Mouse (Mus musculus): ENCODE measurements at regions not wholly inside any gene's neighbourhood (a gene's known extent, or its start where the extent isn't known, plus 50 kb on each side); places are given as distances from the start of the nearest gene placed in this dataset.

- DNase-seq (ENCODE audit: low spot score): no peak
Observed at GRCm38 (mm10) chrX:49387439-49387838, 76.3 kb upstream of the Arhgap36 start.

- peak; percentile 8 for DNase-seq (ENCODE audit: low spot score)
Observed at GRCm38 (mm10) chrX:49377067-49377466, 86.7 kb upstream of the Arhgap36 start.

- DNase-seq (ENCODE audit: low spot score): no peak
Observed at GRCm38 (mm10) chrX:49370384-49370783, 82.3 kb upstream of the Enox2 start.

GRCm38 (mm10) chrX:49369404-49369803, 81.3 kb upstream of the Enox2 start:
- no peak for DNase-seq (ENCODE audit: low spot score)

GRCm38 (mm10) chrX:49346451-49346850, 58.4 kb upstream of the Enox2 start:
- no peak for DNase-seq (ENCODE audit: low spot score)

Data from c-Kit-positive CD71-positive TER-119-positive erythroid progenitor cells, embryonic 14.5 days (primary cell).